Mouse (Mus musculus) stomach, postnatal 0 days (tissue): Measurements from ENCODE around the gene Abcg5. TPM values are rescaled to one million over a fixed set of nuclear protein-coding genes. Genes with fewer than 3 reads are reported as not detected.

Experiments used
- ATAC-seq: fragments of 200-750 bp; cut with Nextera tagmentation; 2 replicates; pipeline ENCODE4 v1.8.0; 2017; ENCODE audit not compliant: low FRiP score, low TSS enrichment
- DNase-seq: peaks from one replicate; pipeline ENCODE4 v3.0.0-alpha.2; 2016; ENCODE audit warnings: low spot score
- H3K27ac ChIP-seq: fragments of 300-500 bp; sonication (generic); replicated peaks from 2 replicates; pipeline ENCODE4 v1.5.1; 2014; ENCODE audit warnings: mild to moderate bottlenecking, control low read depth
- H3K27me3 ChIP-seq: fragments of 300-500 bp; sonication (generic); 2 replicates; pipeline ENCODE4 v1.6.1; 2014; ENCODE audit warnings: low read length; ENCODE audit not compliant: control insufficient read depth, insufficient read depth
- H3K36me3 ChIP-seq: fragments of 300-500 bp; sonication (generic); 2 replicates; pipeline ENCODE4 v1.6.1; 2014; ENCODE audit warnings: low read length, mixed read lengths; ENCODE audit not compliant: control insufficient read depth, insufficient read depth
- H3K4me1 ChIP-seq: fragments of 300-500 bp; sonication (generic); replicated peaks from 2 replicates; pipeline ENCODE4 v1.6.1; 2014; ENCODE audit warnings: antibody characterized with exemption; ENCODE audit not compliant: control insufficient read depth, insufficient read depth
- H3K4me2 ChIP-seq: fragments of 300-500 bp; sonication (generic); replicated peaks from 2 replicates; pipeline ENCODE4 v1.6.1; 2014; ENCODE audit warnings: low read depth, mild to moderate bottlenecking, control low read depth, moderate library complexity
- H3K4me3 ChIP-seq: fragments of 300-500 bp; sonication (generic); 2 replicates; pipeline ENCODE4 v1.5.1; 2014; ENCODE audit warnings: low read depth, low read length, control low read depth
- H3K9ac ChIP-seq: fragments of 300-500 bp; sonication (generic); 2 replicates; pipeline ENCODE4 v1.6.1; 2014; ENCODE audit warnings: mild to moderate bottlenecking, low read length, control low read depth, mixed read lengths
- H3K9me3 ChIP-seq: fragments of 300-500 bp; sonication (generic); 2 replicates; pipeline ENCODE4 v1.6.1; 2016; ENCODE audit warnings: low read length; ENCODE audit not compliant: control insufficient read depth
- CTCF ChIP-seq: IDR thresholded peaks from 2 replicates; pipeline ENCODE4 v1.5.1; 2016; ENCODE audit warnings: antibody characterized with exemption, low read depth, mild to moderate bottlenecking, moderate library complexity
- EP300 ChIP-seq: optimal IDR thresholded peaks from 2 replicates; pipeline ENCODE3; 2016; ENCODE audit warnings: antibody characterized with exemption
- WGBS: fragments of 180-500 bp; shearing (Covaris S2); extraction: QIAGEN DNeasy Blood & Tissue Kit; methylation state at CpG from one replicate; pipeline ENCODE4 v1.1.7; 2014; 5-methylcytosine and 5-hydroxymethylcytosine counted together
- polyA plus RNA-seq: library from polyadenylated mRNA; unstranded; fragments of >200 nt; fragmentation: Nextera tagmentation; extraction: Ambion mirVana; gene quantifications from 2 replicates; pipeline ENCODE4 v1.2.1, GENCODE M21; 2015

Gene Abcg5
- polyA plus RNA-seq, 1 experiment from 2014 or later: 0.82 TPM

GRCm38 (mm10) chr17:84615811-84616210 lies 67.0 kb downstream of the Abcg5 start:
- Histone ChIP-seq H3K9me3 (no peaks in the 10 kb centered on the region), H3K36me3 (no peaks in the 10 kb centered on the region), H3K9ac (no peak overlapping the region), H3K4me3 (no peak overlapping the region), H3K4me2 (no peak overlapping the region), H3K4me1 (no peaks in the 10 kb centered on the region), H3K27ac (no peak overlapping the region), H3K27me3 (no peaks in the 10 kb centered on the region)
- no peak for DNase-seq
- WGBS: 75% methylated on average over 11 of the region's 11 CpGs
- no peak for TF ChIP-seq CTCF
- no peak for TF ChIP-seq EP300
- no peak for ATAC-seq

GRCm38 (mm10) chr17:84611971-84612370 lies 70.8 kb downstream of the Abcg5 start:
- Histone ChIP-seq H3K9ac (no peak overlapping the region), H3K36me3 (no peaks in the 10 kb centered on the region), H3K4me1 (no peaks in the 10 kb centered on the region), H3K4me3 (no peak overlapping the region), H3K27me3 (no peaks in the 10 kb centered on the region), H3K4me2 (no peak overlapping the region), H3K9me3 (no peaks in the 10 kb centered on the region), H3K27ac (no peak overlapping the region)
- DNase-seq (no peak), ATAC-seq (no peak)
- TF ChIP-seq CTCF (no peak), EP300 (no peak)
- WGBS: 74% methylated on average over 7 of the region's 7 CpGs

- Histone ChIP-seq H3K9me3 (no peaks in the 10 kb centered on the region), H3K27ac (no peak overlapping the region), H3K36me3 (no peaks in the 10 kb centered on the region; the same call in 1 of the 2 replicates), H3K4me2 (no peak overlapping the region), H3K4me3 (no peak overlapping the region), H3K27me3 (no peaks in the 10 kb centered on the region), H3K4me1 (no peaks in the 10 kb centered on the region), H3K9ac (no peak overlapping the region)
- WGBS: 79% methylated on average over 9 of the region's 9 CpGs
- ATAC-seq: no peak
- TF ChIP-seq CTCF: no peak
- TF ChIP-seq EP300: no peak
- no peak for DNase-seq
These were observed 71.3 kb downstream of the Abcg5 start for GRCm38 (mm10) chr17:84611500-84611899.

GRCm38 (mm10) chr17:84608606-84609005 lies 74.2 kb downstream of the Abcg5 start:
- Histone ChIP-seq H3K9me3 (no peaks in the 10 kb centered on the region), H3K9ac (no peak overlapping the region), H3K36me3 (no peaks in the 10 kb centered on the region; the same call in 1 of the 2 replicates), H3K4me2 (no peak overlapping the region), H3K27ac (no peak overlapping the region), H3K4me3 (no peak overlapping the region), H3K4me1 (no peaks in the 10 kb centered on the region), H3K27me3 (no peaks in the 10 kb centered on the region)
- DNase-seq (no peak), ATAC-seq (no peak)
- TF ChIP-seq CTCF (no peak), EP300 (no peak)
- WGBS: 72% methylated on average over 4 of the region's 4 CpGs

Other genes with a start within 250 kb of the Abcg5 start
- gene Thada, start 216.8 kb downstream of the Abcg5 start, polyA plus RNA-seq: 1.6 and 2.0 TPM in 2 replicates
- 2.3 and 2.4 TPM in 2 replicates for gene Plekhh2, start 171.1 kb downstream of the Abcg5 start, polyA plus RNA-seq
- 13.3 and 14.0 TPM in 2 replicates for gene Dync2li1, start 56.5 kb downstream of the Abcg5 start, polyA plus RNA-seq
- gene Abcg8, start 6.7 kb downstream of the Abcg5 start, polyA plus RNA-seq: 0.08 and 0.13 TPM in 2 replicates
- 14.6 and 15.9 TPM in 2 replicates for gene Lrpprc, start 107.8 kb upstream of the Abcg5 start, polyA plus RNA-seq